Mouse (Mus musculus) MEL (cell line): ENCODE data around the gene Elk3. TPM values are rescaled to one million over a fixed set of nuclear protein-coding genes. Genes with fewer than 3 reads are reported as not detected.

Experiments
- DNase-seq: peaks from one replicate; pipeline ENCODE4 v3.0.0; 2011; ENCODE audit warnings: low read depth, low spot score
- H3K27ac ChIP-seq: 2 replicates; pipeline ENCODE4 v1.5.1; 2012; ENCODE audit warnings: low read depth, mild to moderate bottlenecking, control low read depth, low read length, moderate library complexity; ENCODE audit not compliant: control insufficient read depth
- H3K27me3 ChIP-seq, 2 experiments: fragments of 150-350 bp in 1 of 2; sonication (generic) in 1 of 2; 2 replicates each; pipeline ENCODE4 v1.6.1; 2012; ENCODE audit warnings: low read length in 2 of 2, mild to moderate bottlenecking in 2 of 2, improper control_type of control experiment in 1 of 2, moderate library complexity in 1 of 2; ENCODE audit not compliant: insufficient read depth in 2 of 2, control insufficient read depth in 1 of 2
- H3K36me3 ChIP-seq, 2 experiments: 2 replicates each; pipeline ENCODE4 v1.6.1; 2012 to 2014; ENCODE audit warnings: low read length in 2 of 2, improper control_type of control experiment in 1 of 2, inconsistent platforms in 1 of 2, mild to moderate bottlenecking in 1 of 2; ENCODE audit not compliant: insufficient read depth in 2 of 2, control insufficient read depth in 1 of 2
- H3K4me1 ChIP-seq, 2 experiments: fragments of 150-350 bp in 1 of 2; sonication (generic) in 1 of 2; 2 replicates each; pipeline ENCODE4 v1.6.1; 2012; ENCODE audit warnings: low read length in 2 of 2, improper control_type of control experiment in 1 of 2, mild to moderate bottlenecking in 1 of 2; ENCODE audit not compliant: insufficient read depth in 2 of 2, control insufficient read depth in 1 of 2
- H3K4me3 ChIP-seq, 2 experiments: fragments of 150-350 bp in 1 of 2; sonication (generic) in 1 of 2; 2 replicates each; pipeline ENCODE4 v1.5.1; 2012; ENCODE audit warnings: low read depth in 2 of 2, low read length in 2 of 2, mild to moderate bottlenecking in 2 of 2, moderate library complexity in 2 of 2, control low read depth in 1 of 2, improper control_type of control experiment in 1 of 2; ENCODE audit not compliant: control insufficient read depth in 1 of 2, insufficient read depth in 1 of 2
- H3K79me2 ChIP-seq: 2 replicates; pipeline ENCODE4 v1.6.1; 2012; ENCODE audit warnings: mild to moderate bottlenecking, low read length, moderate library complexity; ENCODE audit not compliant: control insufficient read depth, poor library complexity, insufficient read depth
- H3K9ac ChIP-seq: 2 replicates; pipeline ENCODE4 v1.6.1; 2012; ENCODE audit warnings: low read depth, mild to moderate bottlenecking, control low read depth, low read length, moderate library complexity; ENCODE audit not compliant: control insufficient read depth, poor library complexity, severe bottlenecking
- H3K9me3 ChIP-seq: fragments of 150-350 bp; sonication (generic); replicated peaks from 2 replicates; pipeline ENCODE4 v1.6.1; 2012; ENCODE audit warnings: mild to moderate bottlenecking, low read length, improper control_type of control experiment, moderate library complexity; ENCODE audit not compliant: insufficient read depth
- CHD1 ChIP-seq: IDR thresholded peaks from 2 replicates; pipeline ENCODE4 v1.6.1; 2012; ENCODE audit warnings: low read depth, mild to moderate bottlenecking, inconsistent platforms, low read length, improper control_type of control experiment
- CTCF ChIP-seq, 3 experiments: IDR thresholded peaks in 2 of 3; conservative IDR thresholded peaks in 1 of 3; 2 replicates each; pipeline ENCODE4 v1.5.1; 2011 to 2012; ENCODE audit warnings: low read length in 3 of 3, low read depth in 2 of 3, mild to moderate bottlenecking in 2 of 3, improper control_type of control experiment in 1 of 3, inconsistent platforms in 1 of 3, mixed read lengths in 1 of 3, moderate library complexity in 1 of 3; ENCODE audit not compliant: control insufficient read depth in 1 of 3, insufficient read depth in 1 of 3, poor library complexity in 1 of 3, severe bottlenecking in 1 of 3
- E2F4 ChIP-seq: IDR thresholded peaks from 2 replicates; pipeline ENCODE4 v1.6.1; 2011; ENCODE audit warnings: low read depth, low read length, improper control_type of control experiment, borderline replicate concordance
- ELF1 ChIP-seq: IDR thresholded peaks from 2 replicates; pipeline ENCODE4 v1.6.1; 2014; ENCODE audit warnings: low read depth, mild to moderate bottlenecking, inconsistent platforms, low read length, improper control_type of control experiment, moderate library complexity
- EP300 ChIP-seq, 2 experiments: IDR thresholded peaks; 2 replicates each; pipeline ENCODE4 v1.6.1; 2011; ENCODE audit warnings: improper control_type of control experiment in 2 of 2, low read length in 2 of 2, low read depth in 1 of 2, mild to moderate bottlenecking in 1 of 2
- ETS1 ChIP-seq: IDR thresholded peaks from 2 replicates; pipeline ENCODE4 v1.6.1; 2012; ENCODE audit warnings: low read depth, mild to moderate bottlenecking, inconsistent platforms, low read length, improper control_type of control experiment, moderate library complexity
- GABPA ChIP-seq: IDR thresholded peaks from 2 replicates; pipeline ENCODE4 v1.6.1; 2012; ENCODE audit warnings: low read depth, mild to moderate bottlenecking, inconsistent platforms, low read length, improper control_type of control experiment, moderate library complexity
- GATA1 ChIP-seq: IDR thresholded peaks from 2 replicates; pipeline ENCODE4 v1.6.1; 2011; ENCODE audit warnings: low read depth, low read length, improper control_type of control experiment
- HCFC1 ChIP-seq: IDR thresholded peaks from 2 replicates; pipeline ENCODE4 v1.6.1; 2012; ENCODE audit warnings: low read depth, mild to moderate bottlenecking, inconsistent platforms, low read length, improper control_type of control experiment, moderate library complexity
- JUND ChIP-seq: IDR thresholded peaks from 2 replicates; pipeline ENCODE4 v1.6.1; 2011; ENCODE audit warnings: low read depth, mild to moderate bottlenecking, improper control_type of control experiment, low read length
- MAFK ChIP-seq: IDR thresholded peaks from 2 replicates; pipeline ENCODE4 v1.6.1; 2011; ENCODE audit warnings: low read depth, mild to moderate bottlenecking, low read length, improper control_type of control experiment, borderline replicate concordance
- MAX ChIP-seq: IDR thresholded peaks from 2 replicates; pipeline ENCODE4 v1.6.1; 2011; ENCODE audit warnings: low read length, improper control_type of control experiment
- MEF2A ChIP-seq: IDR thresholded peaks from 2 replicates; pipeline ENCODE4 v1.6.1; 2014; ENCODE audit warnings: low read depth, mild to moderate bottlenecking, inconsistent platforms, low read length, improper control_type of control experiment; ENCODE audit not compliant: poor library complexity, insufficient replicate concordance, severe bottlenecking; ENCODE audit errors: extremely low read depth
- MXI1 ChIP-seq: IDR thresholded peaks from 2 replicates; pipeline ENCODE4 v1.6.1; 2011; ENCODE audit warnings: mild to moderate bottlenecking, low read depth, low read length, improper control_type of control experiment
- MYB ChIP-seq: IDR thresholded peaks from 2 replicates; pipeline ENCODE4 v1.6.1; 2011; ENCODE audit warnings: mild to moderate bottlenecking, low read depth, low read length, improper control_type of control experiment
- NRF1 ChIP-seq: IDR thresholded peaks from 2 replicates; pipeline ENCODE4 v1.6.1; 2014; ENCODE audit warnings: low read depth, mild to moderate bottlenecking, inconsistent platforms, low read length, improper control_type of control experiment, moderate library complexity; ENCODE audit not compliant: poor library complexity, insufficient read depth, severe bottlenecking
- POLR2AphosphoS5 ChIP-seq: IDR thresholded peaks from 2 replicates; pipeline ENCODE4 v1.6.1; 2012; ENCODE audit warnings: low read depth, borderline replicate concordance, mild to moderate bottlenecking, inconsistent platforms, low read length, moderate library complexity, mixed read lengths
- SIN3A ChIP-seq: IDR thresholded peaks from 2 replicates; pipeline ENCODE4 v1.6.1; 2012; ENCODE audit warnings: low read length, improper control_type of control experiment, inconsistent platforms
- UBTF ChIP-seq: IDR thresholded peaks from 2 replicates; pipeline ENCODE4 v1.6.1; 2012; ENCODE audit warnings: low read depth, mild to moderate bottlenecking, inconsistent platforms, low read length, improper control_type of control experiment, moderate library complexity, borderline replicate concordance; ENCODE audit not compliant: insufficient read depth
- ZC3H11A ChIP-seq: IDR thresholded peaks from 2 replicates; pipeline ENCODE4 v1.6.1; 2012; ENCODE audit warnings: low read depth, mild to moderate bottlenecking, inconsistent platforms, low read length, improper control_type of control experiment
- ZKSCAN1 ChIP-seq: IDR thresholded peaks from 2 replicates; pipeline ENCODE4 v1.6.1; 2012; ENCODE audit warnings: low read depth, mild to moderate bottlenecking, inconsistent platforms, low read length, improper control_type of control experiment, moderate library complexity
- ZNF384 ChIP-seq: IDR thresholded peaks from 2 replicates; pipeline ENCODE4 v1.6.1; 2012; ENCODE audit warnings: low read depth, mild to moderate bottlenecking, inconsistent platforms, low read length, improper control_type of control experiment
- polyA plus RNA-seq, 2 experiments: library from polyadenylated mRNA; stranded (reverse) in 1 of 2; unstranded in 1 of 2; fragments of >175 nt in 1 of 2; fragments of >200 nt in 1 of 2; gene quantifications; 2 replicates each; pipeline versions ENCODE4 v1.2.1 to v1.2.4; 2012; ENCODE audit warnings: low replicate concordance in 2 of 2, low read depth in 1 of 2; ENCODE audit not compliant: insufficient read length in 2 of 2, insufficient read depth in 1 of 2, missing spikeins in 1 of 2
- total RNA-seq: library from RNA; depleted of rRNA; stranded (reverse); fragments of 300-350 nt; gene quantifications from 2 replicates; pipeline ENCODE4 v1.2.3, GENCODE M21; 2012

The Elk3 gene
- total and polyA plus RNA-seq, 3 experiments = 1.0 to 6.3 TPM; not detected in 1

DNA sequence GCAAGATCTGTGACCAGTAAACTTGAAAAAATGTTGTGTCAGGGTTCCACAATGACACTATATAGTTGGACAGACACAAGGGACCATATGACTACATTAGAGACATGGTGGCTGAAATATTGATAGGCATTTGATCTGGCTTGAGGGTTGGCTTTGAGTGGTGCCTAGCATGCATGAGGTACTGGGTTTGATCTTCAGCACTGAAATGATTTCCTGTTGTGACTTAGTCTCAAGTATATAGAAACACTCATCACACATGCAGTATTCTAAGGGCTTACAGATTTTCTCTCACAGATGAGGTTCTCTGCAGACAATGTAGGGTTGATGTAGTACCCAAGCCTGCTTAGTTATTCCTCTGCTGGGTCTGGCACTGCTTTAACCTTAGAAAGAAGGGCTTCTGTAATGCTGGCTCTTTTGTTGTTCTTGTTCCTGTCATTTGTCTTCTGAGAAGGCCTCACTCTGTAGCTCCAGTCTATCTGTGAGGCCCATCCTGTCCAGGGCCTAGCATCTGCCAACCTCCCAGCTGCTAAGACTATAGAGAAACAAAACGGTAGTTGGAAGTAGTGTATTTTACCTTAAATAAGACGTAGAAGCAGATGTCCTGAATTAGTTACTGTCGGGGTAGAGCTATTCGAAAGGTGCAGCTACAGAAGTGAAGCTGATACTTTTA, 105.5 kb downstream of the Elk3 start:
- H3K4me1 ChIP-seq = peaks cover 1 to 3% of the 10 kb centered on the region in 2 experiments; a peak in 2 of 4 replicates
- no peak overlapping the region for H3K4me3 ChIP-seq
- no peaks in the 10 kb centered on the region for H3K9me3 ChIP-seq
- peaks cover 58% of the 10 kb centered on the region for H3K79me2 ChIP-seq
- peaks cover 4 to 10% of the 10 kb centered on the region in 2 experiments for H3K36me3 ChIP-seq
- H3K9ac ChIP-seq = no peak overlapping the region
- no peaks in the 10 kb centered on the region for H3K27me3 ChIP-seq
- no peak for DNase-seq
- no peak overlapping the region for H3K27ac ChIP-seq
- TF ChIP-seq UBTF (no peak), MEF2A (no peak), ZC3H11A (no peak), ZNF384 (no peak), MAFK (no peak), SIN3A (no peak), MXI1 (no peak), MYB (no peak), E2F4 (no peak), ZKSCAN1 (no peak), NRF1 (no peak), JUND (no peak), CHD1 (no peak)

- no peak for DNase-seq
- TF ChIP-seq MYB (no peak), MEF2A (no peak), ELF1 (no peak), POLR2AphosphoS5 (no peak), GABPA (no peak), MAX (no peak), NRF1 (no peak), MAFK (no peak), ETS1 (no peak), JUND (no peak), GATA1 (no peak), HCFC1 (no peak), EP300 (IDR thresholded peaks at IDR 0.05; ENCODE audit: low read depth in 1 of 2, low read length in 2 of 2) (no peak), SIN3A (no peak), CTCF (IDR thresholded peaks at IDR 0.05 in 2 of 3, conservative IDR thresholded peaks at IDR 0.05 in 1 of 3; ENCODE audit: control insufficient read depth in 1 of 3, insufficient read depth in 1 of 3, low read depth in 2 of 3, low read length in 3 of 3, poor library complexity in 1 of 3, severe bottlenecking in 1 of 3) (no peak)
- Histone ChIP-seq H3K9ac (no peak overlapping the region), H3K79me2 (peaks cover 71% of the 10 kb centered on the region), H3K9me3 (no peaks in the 10 kb centered on the region), H3K4me3 (no peak overlapping the region), H3K36me3 (peaks cover 0 to 12% of the 10 kb centered on the region in 2 experiments; a peak in 3 of 4 replicates), H3K27ac (no peak overlapping the region), H3K4me1 (peaks cover 1 to 3% of the 10 kb centered on the region in 2 experiments; a peak in 2 of 4 replicates), H3K27me3 (no peaks in the 10 kb centered on the region)
Observed at GRCm38 (mm10) chr10:93201846-93202458, 109.0 kb downstream of the Elk3 start.
